Mouse (Mus musculus) forebrain, embryonic 16.5 days (tissue): Measurements from ENCODE around the gene Pih1d1. TPM values are rescaled to one million over a fixed set of nuclear protein-coding genes. Genes with fewer than 3 reads are reported as not detected.

Experiments
- ATAC-seq: fragments of 200-750 bp; cut with Nextera tagmentation; 2 replicates; pipeline ENCODE4 v1.8.0; 2017; ENCODE audit warnings: mild to moderate bottlenecking, moderate library complexity
- H3K27ac ChIP-seq: fragments of 300-500 bp; sonication (generic); 2 replicates; pipeline ENCODE4 v1.5.1; 2014; ENCODE audit warnings: low read length, control low read depth
- H3K27me3 ChIP-seq: fragments of 300-500 bp; sonication (generic); replicated peaks from 2 replicates; pipeline ENCODE4 v1.6.1; 2014; ENCODE audit warnings: low read length; ENCODE audit not compliant: control insufficient read depth, insufficient read depth
- H3K36me3 ChIP-seq: fragments of 300-500 bp; sonication (generic); 2 replicates; pipeline ENCODE4 v1.6.1; 2014; ENCODE audit not compliant: control insufficient read depth, insufficient read depth
- H3K4me1 ChIP-seq: fragments of 300-500 bp; sonication (generic); replicated peaks from 2 replicates; pipeline ENCODE4 v1.6.1; 2014; ENCODE audit warnings: low read length; ENCODE audit not compliant: control insufficient read depth, insufficient read depth
- H3K4me2 ChIP-seq: fragments of 300-500 bp; sonication (generic); 2 replicates; pipeline ENCODE4 v1.6.1; 2014; ENCODE audit warnings: mild to moderate bottlenecking, low read length, control low read depth
- H3K4me3 ChIP-seq: fragments of 300-500 bp; sonication (generic); replicated peaks from 2 replicates; pipeline ENCODE4 v1.5.1; 2014; ENCODE audit warnings: mild to moderate bottlenecking, low read length, control low read depth
- H3K9ac ChIP-seq: fragments of 300-500 bp; sonication (generic); replicated peaks from 2 replicates; pipeline ENCODE4 v1.6.1; 2014; ENCODE audit warnings: low read depth, low read length, control low read depth
- H3K9me3 ChIP-seq: fragments of 300-500 bp; sonication (generic); 2 replicates; pipeline ENCODE4 v1.6.1; 2016; ENCODE audit warnings: low read length; ENCODE audit not compliant: control insufficient read depth
- WGBS: fragments of 180-500 bp; shearing (Covaris S2); extraction: QIAGEN DNeasy Blood & Tissue Kit; methylation state at CpG from one replicate; pipeline ENCODE4 v1.1.7; 2014; 5-methylcytosine and 5-hydroxymethylcytosine counted together
- polyA plus RNA-seq: library from polyadenylated mRNA; unstranded; fragments of >200 nt; fragmentation: Nextera tagmentation; extraction: Ambion mirVana; gene quantifications from 2 replicates; pipeline ENCODE4 v1.2.1, GENCODE M21; 2015

The Pih1d1 gene
- polyA plus RNA-seq, 1 experiment from 2014 or later: 90.2 TPM

DNA sequence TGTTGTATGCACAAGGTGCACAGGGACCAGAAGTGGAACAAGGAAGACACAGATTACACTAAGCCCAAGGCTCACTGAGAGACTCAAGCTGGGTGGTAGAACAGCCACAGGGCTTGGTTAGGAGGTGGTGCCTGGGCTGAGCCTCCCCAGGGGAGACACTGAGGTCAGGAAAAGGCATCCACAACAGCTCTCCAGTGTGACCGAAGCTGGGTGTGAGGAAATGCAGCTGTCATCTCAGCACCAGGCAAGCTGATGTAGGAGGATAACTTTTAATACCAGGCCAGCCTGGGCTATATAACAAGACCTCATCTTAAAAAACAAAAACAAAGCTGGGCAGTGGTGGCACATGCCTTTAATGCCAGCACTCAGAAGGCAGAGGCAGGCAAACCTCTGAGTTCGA, 37.1 kb downstream of the Pih1d1 start:
- H3K27ac ChIP-seq: no peak overlapping the region
- no peak for ATAC-seq

GRCm38 (mm10) chr7:45191803-45192363, 37.8 kb downstream of the Pih1d1 start:
- no peak overlapping the region for H3K9ac ChIP-seq
- WGBS: 22% methylated on average over 8 of the region's 8 CpGs
- no peak for ATAC-seq
- H3K27ac ChIP-seq: no peak overlapping the region
- H3K4me2 ChIP-seq: no peak overlapping the region
- H3K4me3 ChIP-seq: no peak overlapping the region
- H3K9me3 ChIP-seq: no peaks in the 10 kb centered on the region
- no peaks in the 10 kb centered on the region for H3K36me3 ChIP-seq
- 0 out of 2 replicates have a peak, but pooled peaks cover 2% of the 10 kb centered on the region for H3K27me3 ChIP-seq
- no peaks in the 10 kb centered on the region for H3K4me1 ChIP-seq

More for the DNA sequence above, 37.1 kb downstream of the Pih1d1 start:
- no peak overlapping the region for H3K4me2 ChIP-seq
- peaks cover 2% of the 10 kb centered on the region; the same call in 1 of the 2 replicates for H3K27me3 ChIP-seq
- no peaks in the 10 kb centered on the region for H3K4me1 ChIP-seq
- H3K36me3 ChIP-seq: no peaks in the 10 kb centered on the region
- no peak overlapping the region for H3K9ac ChIP-seq
- WGBS: 80% methylated on average over 2 of the region's 2 CpGs
- H3K9me3 ChIP-seq: no peaks in the 10 kb centered on the region
- no peak overlapping the region for H3K4me3 ChIP-seq

DNA sequence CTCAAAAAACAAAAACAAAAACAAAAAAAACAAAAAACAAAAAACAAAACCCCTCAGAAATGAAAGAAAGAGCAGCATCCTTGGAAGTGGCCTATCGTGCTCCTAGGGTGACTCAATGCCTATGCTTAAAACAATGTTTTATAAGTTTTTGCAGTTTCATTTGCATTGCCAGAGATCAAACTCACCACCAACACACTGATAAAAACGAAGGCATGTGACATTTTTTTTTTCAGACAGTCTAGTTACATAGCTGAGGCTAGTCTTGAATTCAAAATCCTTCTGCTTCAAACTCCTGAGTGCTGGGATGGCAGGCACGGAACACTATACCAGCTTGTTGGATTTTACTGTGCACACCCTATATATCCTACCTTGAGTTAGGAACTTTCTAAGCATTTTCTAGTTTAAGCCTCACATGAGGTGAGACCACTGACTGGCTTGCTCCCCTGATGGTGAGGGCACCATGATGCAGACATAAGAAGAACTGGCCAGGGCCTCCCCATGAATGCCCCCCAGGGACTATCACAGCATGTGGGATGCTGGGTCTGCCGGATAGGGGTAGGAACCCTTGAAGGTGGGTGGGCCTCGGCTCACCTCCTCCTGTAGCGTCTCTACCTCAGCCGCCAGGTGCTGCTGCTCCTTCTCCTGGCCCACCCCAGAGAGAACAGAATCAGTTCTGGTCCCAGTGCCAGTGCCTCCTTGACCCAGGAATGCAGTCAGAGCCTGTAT, 38.6 kb downstream of the Pih1d1 start:
- no peaks in the 10 kb centered on the region for H3K9me3 ChIP-seq
- no peak overlapping the region for H3K9ac ChIP-seq
- no peaks in the 10 kb centered on the region for H3K4me1 ChIP-seq
- H3K4me3 ChIP-seq: no peak overlapping the region
- no peak for ATAC-seq
- no peaks in the 10 kb centered on the region for H3K36me3 ChIP-seq
- H3K4me2 ChIP-seq: no peak overlapping the region
- no peak overlapping the region for H3K27ac ChIP-seq
- H3K27me3 ChIP-seq: 0 out of 2 replicates have a peak, but pooled peaks cover 2% of the 10 kb centered on the region
- WGBS: 82% methylated on average over 7 of the region's 7 CpGs

- Histone ChIP-seq H3K36me3 (no peaks in the 10 kb centered on the region), H3K4me2 (no peak overlapping the region), H3K27ac (no peak overlapping the region), H3K4me1 (peaks cover 4% of the 10 kb centered on the region), H3K27me3 (0 out of 2 replicates have a peak, but pooled peaks cover 2% of the 10 kb centered on the region), H3K4me3 (no peak overlapping the region), H3K9ac (no peak overlapping the region), H3K9me3 (no peaks in the 10 kb centered on the region)
- 50% methylated on average over 5 of the region's 5 CpGs for WGBS
- ATAC-seq: no peak
These were observed 39.3 kb downstream of the Pih1d1 start for GRCm38 (mm10) chr7:45193406-45193805.

DNA sequence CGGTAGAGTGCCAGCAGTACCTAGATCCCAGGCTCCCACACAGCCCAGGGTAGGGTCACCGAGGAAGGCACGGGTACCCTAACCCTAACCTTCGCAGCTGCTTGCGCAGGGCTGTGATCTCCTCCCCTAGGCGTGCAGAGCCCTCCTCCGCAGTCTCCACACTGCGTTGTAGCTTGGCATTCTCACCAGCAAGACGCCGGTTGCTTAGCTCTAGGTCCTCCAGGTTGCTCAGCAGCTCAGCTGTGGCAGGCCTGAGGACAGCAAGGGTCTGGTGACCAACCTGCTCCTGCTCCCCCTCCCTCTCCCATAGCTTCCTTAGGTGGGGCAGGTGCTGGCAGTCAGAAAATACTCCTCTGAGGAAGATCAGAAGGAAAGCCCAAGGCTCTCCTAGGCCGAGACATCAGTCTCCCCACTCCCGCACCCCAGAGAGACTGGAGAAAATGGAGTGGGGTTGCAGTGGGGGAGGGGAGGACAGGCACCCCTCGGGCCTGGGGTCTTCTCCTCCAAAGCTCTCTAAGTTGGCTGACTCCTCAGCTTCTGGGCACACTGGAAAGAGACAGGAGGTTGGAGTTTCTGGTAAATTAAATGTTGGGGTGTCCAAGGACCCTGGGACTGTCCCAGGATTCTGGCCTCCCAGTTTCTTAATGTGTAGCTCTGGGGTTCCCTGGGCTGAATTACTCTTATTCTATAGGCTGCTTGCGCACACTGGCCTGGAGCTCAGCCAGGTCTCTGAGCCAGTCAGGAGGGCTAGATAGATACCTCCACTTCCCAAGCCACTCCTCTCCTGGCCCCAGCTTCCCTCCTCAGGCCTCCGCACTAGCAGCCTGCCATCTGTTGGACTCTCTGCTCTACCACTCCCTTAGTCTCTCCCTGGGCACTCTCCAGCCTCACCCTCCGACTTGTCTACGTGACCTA, 40.0 kb downstream of the Pih1d1 start:
- 0 out of 2 replicates have a peak, but pooled peaks cover 2% of the 10 kb centered on the region for H3K27me3 ChIP-seq
- no peak overlapping the region for H3K27ac ChIP-seq
- ATAC-seq: no peak
- H3K4me3 ChIP-seq: no peak overlapping the region
- H3K4me2 ChIP-seq: no peak overlapping the region
- no peaks in the 10 kb centered on the region for H3K36me3 ChIP-seq
- H3K9me3 ChIP-seq: no peaks in the 10 kb centered on the region
- no peak overlapping the region for H3K9ac ChIP-seq
- WGBS: 72% methylated on average over 17 of the region's 17 CpGs
- peaks cover 5% of the 10 kb centered on the region for H3K4me1 ChIP-seq

DNA sequence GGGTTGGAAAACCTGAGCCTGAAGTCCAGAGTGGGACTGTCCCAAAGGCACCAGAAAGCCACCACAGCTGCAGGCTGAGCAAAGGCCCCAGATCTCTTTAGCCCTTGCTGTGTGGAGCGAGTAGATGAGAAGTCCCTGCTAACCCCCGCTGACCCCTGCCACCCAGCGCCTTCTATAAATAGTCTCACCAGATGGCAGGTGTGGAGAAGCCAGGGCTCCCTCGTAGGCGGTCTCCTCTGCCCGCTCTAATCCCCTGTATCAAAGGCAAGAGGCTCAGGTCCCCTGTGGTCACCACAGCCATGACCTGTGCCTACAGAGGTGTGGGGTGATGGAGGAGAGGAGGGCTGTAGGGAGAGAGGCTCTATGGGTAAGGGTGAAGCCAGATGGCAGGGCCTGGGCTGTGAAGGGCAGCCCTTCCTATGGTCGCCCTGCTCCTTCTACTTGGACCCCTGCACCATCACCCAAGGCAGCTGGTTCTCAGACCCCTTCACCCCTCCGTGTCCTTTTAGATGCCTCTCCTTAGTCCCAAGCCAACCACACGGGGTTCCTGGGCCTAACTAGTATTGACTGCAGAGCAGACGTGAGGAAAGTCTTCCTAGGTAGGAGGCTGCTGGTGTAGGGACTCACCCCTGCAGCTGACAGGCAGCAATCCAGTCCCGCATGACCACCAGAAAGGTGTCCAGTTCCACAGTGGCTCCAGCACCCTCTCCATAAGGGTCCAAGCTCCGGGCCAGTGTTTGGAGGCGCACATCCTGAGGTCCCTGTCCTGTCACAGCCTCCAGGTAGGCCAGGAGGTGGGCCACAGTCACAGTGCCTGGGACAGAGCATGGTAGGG, 41.5 kb downstream of the Pih1d1 start:
- 58% methylated on average over 13 of the region's 13 CpGs for WGBS
- Histone ChIP-seq H3K4me3 (no peak overlapping the region), H3K4me1 (peaks cover 5% of the 10 kb centered on the region), H3K9ac (no peak overlapping the region), H3K27me3 (no peaks in the 10 kb centered on the region), H3K27ac (no peak overlapping the region), H3K36me3 (no peaks in the 10 kb centered on the region), H3K9me3 (no peaks in the 10 kb centered on the region), H3K4me2 (no peak overlapping the region)
- ATAC-seq: no peak

GRCm38 (mm10) chr7:45196176-45196535, 42.1 kb downstream of the Pih1d1 start:
- H3K4me2 ChIP-seq: no peak overlapping the region
- H3K9me3 ChIP-seq: no peaks in the 10 kb centered on the region
- no peak overlapping the region for H3K27ac ChIP-seq
- no peak overlapping the region for H3K4me3 ChIP-seq
- WGBS: 86% methylated on average over 4 of the region's 4 CpGs
- H3K4me1 ChIP-seq: peaks cover 5% of the 10 kb centered on the region
- no peaks in the 10 kb centered on the region for H3K36me3 ChIP-seq
- no peak overlapping the region for H3K9ac ChIP-seq
- H3K27me3 ChIP-seq: no peaks in the 10 kb centered on the region
- ATAC-seq: no peak

DNA sequence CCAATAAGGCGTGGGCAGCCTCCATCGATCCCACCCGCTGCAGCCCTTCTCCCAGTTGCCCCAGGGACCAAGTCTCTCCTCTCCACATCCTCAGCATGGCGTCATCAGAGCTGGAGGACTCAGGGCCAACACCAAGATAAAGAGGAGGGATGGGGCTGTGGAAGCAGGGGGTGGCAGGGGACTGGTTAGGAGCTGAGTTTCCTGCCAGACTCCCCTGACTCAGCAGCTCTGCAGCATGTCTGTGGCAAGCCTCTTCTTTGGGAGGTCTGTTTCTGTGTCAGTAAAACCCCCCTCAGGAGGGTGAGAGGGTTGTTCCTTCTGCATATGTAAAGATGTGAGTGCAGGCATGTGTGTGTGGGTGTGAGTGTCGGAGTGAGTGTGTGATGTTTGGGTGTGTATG, 42.9 kb downstream of the Pih1d1 start:
- Histone ChIP-seq H3K4me2 (no peak overlapping the region), H3K9me3 (no peaks in the 10 kb centered on the region), H3K36me3 (no peaks in the 10 kb centered on the region), H3K4me1 (peaks cover 5% of the 10 kb centered on the region), H3K9ac (no peak overlapping the region), H3K4me3 (no peak overlapping the region), H3K27ac (no peak overlapping the region), H3K27me3 (no peaks in the 10 kb centered on the region)
- ATAC-seq: no peak
- 75% methylated on average over 5 of the region's 5 CpGs for WGBS
